Mouse (Mus musculus) small intestine, adult 2 months (tissue): ENCODE data around the gene Cenpa. TPM values are rescaled to one million over a fixed set of nuclear protein-coding genes. Genes with fewer than 3 reads are reported as not detected.
"Not testable (repeated sequence)": the region's sequence is repeated elsewhere in the genome, so short reads cannot be mapped to it uniquely, and the experiment has no call there.

Experiments used
- H3K27ac ChIP-seq: fragments of 200-500 bp; 2 replicates; pipeline ENCODE4 v1.5.1; 2012; ENCODE audit warnings: low read depth, low read length, control low read depth, inconsistent platforms; ENCODE audit not compliant: insufficient read depth
- H3K27me3 ChIP-seq: fragments of 200-500 bp; 2 replicates; pipeline ENCODE4 v1.6.1; 2012; ENCODE audit warnings: mild to moderate bottlenecking, moderate library complexity, low read length, inconsistent platforms; ENCODE audit not compliant: control insufficient read depth, insufficient read depth
- H3K36me3 ChIP-seq: fragments of 200-500 bp; 2 replicates; pipeline ENCODE4 v1.6.1; 2012; ENCODE audit warnings: mild to moderate bottlenecking, low read length, control low read depth, inconsistent platforms; ENCODE audit not compliant: control insufficient read depth, insufficient read depth
- H3K4me1 ChIP-seq: fragments of 200-500 bp; 2 replicates; pipeline ENCODE4 v1.6.1; 2012; ENCODE audit warnings: low read length, inconsistent platforms, mixed read lengths; ENCODE audit not compliant: control insufficient read depth, insufficient read depth, insufficient read length
- H3K4me3 ChIP-seq: fragments of 200-500 bp; 2 replicates; pipeline ENCODE4 v1.5.1; 2012; ENCODE audit warnings: low read depth, mild to moderate bottlenecking, control low read depth, inconsistent platforms, low read length, moderate library complexity
- CTCF ChIP-seq: fragments of 200-500 bp; IDR thresholded peaks from 2 replicates; pipeline ENCODE4 v1.5.1; 2012; ENCODE audit warnings: low read depth, mild to moderate bottlenecking, control low read depth, inconsistent platforms, low read length, moderate library complexity, mixed read lengths; ENCODE audit not compliant: insufficient replicate concordance, insufficient read length; ENCODE audit errors: extremely low read depth
- POLR2A ChIP-seq: fragments of 200-500 bp; IDR thresholded peaks from 2 replicates; pipeline ENCODE4 v1.6.1; 2012; ENCODE audit warnings: low read depth, mild to moderate bottlenecking, control low read depth, inconsistent platforms, low read length, moderate library complexity
- WGBS: fragments of 180-500 bp; shearing (Covaris S2); methylation state at CpG from one replicate; pipeline ENCODE4 v1.1.7; 2018; 5-methylcytosine and 5-hydroxymethylcytosine counted together
- polyA plus RNA-seq: library from polyadenylated mRNA; depleted of rRNA; stranded (reverse); fragments of >200 nt; gene quantifications from 2 replicates; pipeline ENCODE4 v1.2.3, GENCODE M21; 2012

Gene Cenpa
- polyA plus RNA-seq, 1 experiment: 33.0 TPM

GRCm38 (mm10) chr5:30667215-30667614 lies 638 bp downstream of the Cenpa start:
- 0 out of 2 replicates have a peak overlapping the region, but pooled peaks have one; percentile 19 for H3K27ac ChIP-seq

GRCm38 (mm10) chr5:30667686-30668085 lies 1.1 kb downstream of the Cenpa start:
- Histone ChIP-seq H3K4me3 (peak overlapping the region; percentile 84; the same call in 1 of the 2 replicates), H3K27me3 (no peaks in the 10 kb centered on the region)
- WGBS: 9% methylated on average over 3 of the region's 3 CpGs

More at GRCm38 (mm10) chr5:30667215-30667614, 638 bp downstream of the Cenpa start:
- Histone ChIP-seq H3K36me3 (peaks cover 3% of the 10 kb centered on the region), H3K27me3 (no peaks in the 10 kb centered on the region), H3K4me1 (peaks cover 2% of the 10 kb centered on the region; the same call in 1 of the 2 replicates), H3K4me3 (peak overlapping the region; percentile 84)
- under 1% methylated on average over 13 of the region's 13 CpGs for WGBS
- TF ChIP-seq CTCF (no peak), POLR2A (no peak)

GRCm38 (mm10) chr5:30668637-30669495 lies 2.3 kb downstream of the Cenpa start:
- peaks cover 2% of the 10 kb centered on the region; the same call in 1 of the 2 replicates for H3K4me1 ChIP-seq
- peaks cover 13% of the 10 kb centered on the region for H3K36me3 ChIP-seq
- no peak overlapping the region for H3K27ac ChIP-seq
- 68% methylated on average over 9 of the region's 9 CpGs for WGBS
- H3K27me3 ChIP-seq: no peaks in the 10 kb centered on the region
- no peak overlapping the region for H3K4me3 ChIP-seq
- TF ChIP-seq CTCF (no peak), POLR2A (no peak)

More at GRCm38 (mm10) chr5:30667686-30668085, 1.1 kb downstream of the Cenpa start:
- H3K36me3 ChIP-seq: peaks cover 7% of the 10 kb centered on the region
- no peak overlapping the region for H3K27ac ChIP-seq
- no peak for TF ChIP-seq POLR2A
- peaks cover 2% of the 10 kb centered on the region; the same call in 1 of the 2 replicates for H3K4me1 ChIP-seq

GRCm38 (mm10) chr5:30669496-30669830 lies 2.9 kb downstream of the Cenpa start:
- WGBS: 46% methylated on average over 3 of the region's 3 CpGs
- H3K4me3 ChIP-seq: no peak overlapping the region
- no peak for TF ChIP-seq POLR2A
- no peak for TF ChIP-seq CTCF
- H3K27me3 ChIP-seq: no peaks in the 10 kb centered on the region
- H3K36me3 ChIP-seq: peaks cover 13% of the 10 kb centered on the region
- peaks cover 2% of the 10 kb centered on the region; the same call in 1 of the 2 replicates for H3K4me1 ChIP-seq
- H3K27ac ChIP-seq: no peak overlapping the region

GRCm38 (mm10) chr5:30670091-30670490 lies 3.5 kb downstream of the Cenpa start:
- Histone ChIP-seq H3K4me1 (peaks cover 2% of the 10 kb centered on the region; the same call in 1 of the 2 replicates), H3K27me3 (no peaks in the 10 kb centered on the region), H3K36me3 (peaks cover 13% of the 10 kb centered on the region), H3K4me3 (no peak overlapping the region), H3K27ac (no peak overlapping the region)
- 61% methylated on average over 7 of the region's 7 CpGs for WGBS
- no peak for TF ChIP-seq CTCF
- TF ChIP-seq POLR2A: no peak

GRCm38 (mm10) chr5:30674001-30674400 lies 7.4 kb downstream of the Cenpa start:
- no peaks in the 10 kb centered on the region for H3K27me3 ChIP-seq
- H3K4me3 ChIP-seq: no peak overlapping the region
- H3K36me3 ChIP-seq: peaks cover 15% of the 10 kb centered on the region
- H3K4me1 ChIP-seq: no peaks in the 10 kb centered on the region
- TF ChIP-seq POLR2A (no peak), CTCF (no peak)
- no peak overlapping the region for H3K27ac ChIP-seq
- WGBS: 54% methylated on average over 7 of the region's 7 CpGs

- TF ChIP-seq CTCF (no peak), POLR2A (no peak)
- Histone ChIP-seq H3K27ac (no peak overlapping the region), H3K4me3 (no peak overlapping the region), H3K4me1 (no peaks in the 10 kb centered on the region), H3K36me3 (peaks cover 15% of the 10 kb centered on the region), H3K27me3 (no peaks in the 10 kb centered on the region)
- 92% methylated on average over 7 of the region's 7 CpGs for WGBS
Observed at GRCm38 (mm10) chr5:30676800-30677199, 10.2 kb downstream of the Cenpa start.

- not testable (repeated sequence) for H3K36me3 ChIP-seq, H3K4me1 ChIP-seq, H3K4me3 ChIP-seq, H3K27me3 ChIP-seq, H3K27ac ChIP-seq
- whole genome bisulfite sequencing: 95% methylated on average over 3 of the region's 3 CpGs
Observed at GRCm38 (mm10) chr5:30678069-30678468, 11.5 kb downstream of the Cenpa start.
